Mouse (Mus musculus) A20 (cell line): Measurements from ENCODE around the gene Pbp2.

Experiments used
- DNase-seq: peaks from one replicate; pipeline ENCODE4 v3.0.0-alpha.2; 2011; ENCODE audit warnings: low read depth, low spot score

Gene Pbp2

GRCm38 (mm10) chr6:135260435-135260834 lies 49.8 kb downstream of the Pbp2 start:
- DNase-seq = no peak
